19 mouse cellular contexts compared by ENCODE assay signal in genomic region chr1:56900187-56900586, GRCm38 (mm10).
DNase-seq lines count a peak whose midpoint lies in the region; ATAC-seq lines count a peak whose summit lies in the region.
"Had no signal": no experiment of that assay in that cellular context is flagged by ENCODE, and none has a peak within 500 bp of the region (broad histone marks: within the 10 kb centered on the region; RNA-seq: fewer than 3 reads in every experiment).

No protein-coding gene starts in this region.

- no peak overlapping the region for H3K27ac ChIP-seq in heart, embryonic 10.5 days
- H3K27ac ChIP-seq in hindbrain, embryonic 13.5 days, result no peak overlapping the region
- H3K27ac ChIP-seq: hindbrain, embryonic 10.5 days; limb, embryonic 10.5 days; midbrain, embryonic 13.5 days; neural tube, embryonic 12.5 days had no signal

- no peak overlapping the region for H3K9ac ChIP-seq in hindbrain, embryonic 13.5 days
- H3K9ac ChIP-seq: midbrain, embryonic 13.5 days; neural tube, embryonic 12.5 days had no signal

- no peak overlapping the region for H3K4me2 ChIP-seq in hindbrain, embryonic 13.5 days
- H3K4me2 ChIP-seq: liver, embryonic 11.5 days; midbrain, embryonic 13.5 days; neural tube, embryonic 12.5 days had no signal

- ATAC-seq in hindbrain, embryonic 13.5 days (ENCODE audit: low FRiP score), result no peak
- ATAC-seq: midbrain, embryonic 13.5 days had no signal

- H3K4me3 ChIP-seq in heart, embryonic 10.5 days, result no peak overlapping the region
- no peak overlapping the region for H3K4me3 ChIP-seq in hindbrain, embryonic 13.5 days
- H3K4me3 ChIP-seq: erythroblast, embryonic 14.5 days; hindbrain, embryonic 10.5 days; limb, embryonic 10.5 days; midbrain, embryonic 13.5 days; neural tube, embryonic 12.5 days had no signal

- DNase-seq in heart, adult 11 months, result peak; percentile 16
- no peak for DNase-seq in heart, embryonic 10.5 days (ENCODE audit: low spot score)
- DNase-seq in right cerebral cortex, adult 18-20 months, result peak; percentile 59
- no peak for DNase-seq in right cerebral cortex, adult 2 months (ENCODE audit: low spot score in 2 of 2)
- DNase-seq in layer of hippocampus, adult 9-11 months, result peak; percentile 65
- no peak for DNase-seq in adipocyte (ENCODE audit: low spot score)
- DNase-seq: adrenal gland, adult 8-10 months; cerebellum, adult 11-12 months; gastrocnemius, postnatal 36 days; kidney, adult 11 months; lung, adult 18-20 months; lung, postnatal 14 days had no signal

- no peaks in the 10 kb centered on the region for H3K9me3 ChIP-seq in heart, embryonic 10.5 days
- H3K9me3 ChIP-seq in hindbrain, embryonic 13.5 days, result no peaks in the 10 kb centered on the region
- H3K9me3 ChIP-seq: hindbrain, embryonic 10.5 days; limb, embryonic 10.5 days; midbrain, embryonic 13.5 days; neural tube, embryonic 12.5 days had no signal

- H3K4me1 ChIP-seq in heart, embryonic 10.5 days, result peaks cover 7% of the 10 kb centered on the region; the same call in 1 of the 2 replicates
- 0 out of 2 replicates have a peak, but pooled peaks cover 5% of the 10 kb centered on the region for H3K4me1 ChIP-seq in hindbrain, embryonic 13.5 days (replicated peaks)
- H3K4me1 ChIP-seq: midbrain, embryonic 13.5 days; neural tube, embryonic 12.5 days had no signal

- H3K36me3 ChIP-seq in heart, embryonic 10.5 days, result no peaks in the 10 kb centered on the region
- no peaks in the 10 kb centered on the region for H3K36me3 ChIP-seq in hindbrain, embryonic 13.5 days
- H3K36me3 ChIP-seq: midbrain, embryonic 13.5 days; neural tube, embryonic 12.5 days had no signal

- WGBS in heart, embryonic 10.5 days, result 88% methylated on average over 9 of the region's 9 CpGs
- 88% methylated on average over 9 of the region's 9 CpGs for WGBS in hindbrain, embryonic 13.5 days

- H3K27me3 ChIP-seq in heart, embryonic 10.5 days (ENCODE audit: insufficient read depth, poor library complexity, severe bottlenecking), result no peaks in the 10 kb centered on the region
- no peaks in the 10 kb centered on the region for H3K27me3 ChIP-seq in hindbrain, embryonic 13.5 days
- H3K27me3 ChIP-seq: midbrain, embryonic 13.5 days; neural tube, embryonic 12.5 days had no signal

Comparison
In these comparisons a context has a peak if more than half of its experiments do, and no peak if none do; other contexts are left out.
1. DNase-seq: peak in heart, adult 11 months (single experiment), right cerebral cortex, adult 18-20 months (single experiment) and layer of hippocampus, adult 9-11 months (single experiment); none in heart, embryonic 10.5 days (single experiment), right cerebral cortex, adult 2 months (0 of 2) and adipocyte (single experiment).